Mouse (Mus musculus) heart, embryonic 12.5 days (tissue): ENCODE measurements around the gene Nuak1. TPM values are rescaled to one million over a fixed set of nuclear protein-coding genes. Genes with fewer than 3 reads are reported as not detected.

Source experiments
- ATAC-seq: fragments of 200-750 bp; cut with Nextera tagmentation; 2 replicates; pipeline ENCODE4 v1.8.0; 2017; ENCODE audit warnings: moderate TSS enrichment, moderate library complexity; ENCODE audit not compliant: insufficient number of reproducible peaks, low FRiP score
- H3K27ac ChIP-seq: fragments of 300-500 bp; sonication (generic); 2 replicates; pipeline ENCODE4 v1.5.1; 2016; ENCODE audit warnings: mild to moderate bottlenecking, moderate library complexity; ENCODE audit not compliant: poor library complexity, severe bottlenecking
- H3K27me3 ChIP-seq: fragments of 300-500 bp; sonication (generic); replicated peaks from 2 replicates; pipeline ENCODE4 v1.6.1; 2016; ENCODE audit warnings: mild to moderate bottlenecking, moderate library complexity
- H3K36me3 ChIP-seq: fragments of 300-500 bp; sonication (generic); 2 replicates; pipeline ENCODE4 v1.6.1; 2016; ENCODE audit warnings: mild to moderate bottlenecking, moderate library complexity
- H3K4me1 ChIP-seq: fragments of 300-500 bp; sonication (generic); replicated peaks from 2 replicates; pipeline ENCODE4 v1.6.1; 2016; ENCODE audit warnings: mild to moderate bottlenecking
- H3K4me2 ChIP-seq: fragments of 300-500 bp; sonication (generic); 2 replicates; pipeline ENCODE4 v1.6.1; 2016; ENCODE audit warnings: mild to moderate bottlenecking, moderate library complexity
- H3K4me3 ChIP-seq: fragments of 300-500 bp; sonication (generic); 2 replicates; pipeline ENCODE4 v1.5.1; 2016; ENCODE audit warnings: mild to moderate bottlenecking
- H3K9ac ChIP-seq: fragments of 300-500 bp; sonication (generic); 2 replicates; pipeline ENCODE4 v1.6.1; 2016; ENCODE audit warnings: mild to moderate bottlenecking, moderate library complexity
- H3K9me3 ChIP-seq: fragments of 300-500 bp; sonication (generic); replicated peaks from 2 replicates; pipeline ENCODE4 v1.6.1; 2016; ENCODE audit warnings: mild to moderate bottlenecking, moderate library complexity
- WGBS: fragments of 180-500 bp; shearing (Covaris S2); methylation state at CpG from one replicate; pipeline ENCODE4 v1.1.7; 2016; 5-methylcytosine and 5-hydroxymethylcytosine counted together
- polyA plus RNA-seq: library from polyadenylated mRNA; unstranded; fragments of >200 nt; fragmentation: Nextera tagmentation; extraction: Ambion mirVana; gene quantifications from 2 replicates; pipeline ENCODE4 v1.2.1, GENCODE M21; 2016

Gene Nuak1
- polyA plus RNA-seq, 1 experiment from 2014 or later, result 3.7 TPM

DNA sequence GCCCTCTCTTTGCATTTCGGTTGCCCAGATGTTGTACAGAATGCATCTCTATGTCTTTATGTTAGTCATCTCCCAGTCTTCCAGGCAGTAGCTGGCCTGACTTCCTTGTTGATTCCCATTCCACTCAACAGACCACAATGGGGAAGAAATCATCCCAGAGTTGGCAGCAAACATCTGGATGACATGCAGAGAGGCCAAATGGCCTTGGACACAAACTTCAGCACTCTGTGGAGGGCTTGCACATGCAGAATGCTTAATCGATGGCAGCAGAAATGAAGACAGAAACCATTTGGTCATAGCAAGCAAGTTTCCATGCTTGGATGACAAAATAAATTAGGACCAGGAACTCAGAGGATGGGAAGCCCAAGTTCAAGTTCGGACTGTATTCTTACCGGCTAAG, 79.4 kb downstream of the Nuak1 start:
- 87% methylated on average over 4 of the region's 4 CpGs for WGBS
- Histone ChIP-seq H3K4me1 (no peaks in the 10 kb centered on the region), H3K4me2 (no peak overlapping the region), H3K27me3 (no peaks in the 10 kb centered on the region), H3K27ac (no peak overlapping the region), H3K9me3 (no peaks in the 10 kb centered on the region), H3K9ac (no peak overlapping the region), H3K36me3 (no peaks in the 10 kb centered on the region), H3K4me3 (no peak overlapping the region)
- ATAC-seq, result no peak

DNA sequence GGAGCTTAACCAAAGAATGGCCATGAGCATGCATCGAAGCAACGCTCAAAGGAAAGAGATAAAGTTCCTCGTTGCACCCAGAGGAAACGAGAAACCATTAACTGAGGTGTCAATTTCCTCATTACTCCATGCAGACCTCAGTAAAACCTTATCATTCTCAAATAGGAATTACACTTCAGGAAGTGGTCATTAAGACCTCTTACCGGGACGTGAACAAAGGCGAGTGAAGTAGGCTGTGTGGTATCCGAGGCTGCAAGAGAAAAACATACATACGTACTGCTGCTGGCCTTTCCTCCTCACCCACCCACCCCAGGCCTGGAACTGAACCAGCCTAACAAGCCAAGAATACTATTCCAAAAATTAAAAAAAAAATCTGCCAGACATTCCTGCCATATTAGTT, 80.0 kb downstream of the Nuak1 start:
- 59% methylated on average over 9 of the region's 9 CpGs for WGBS
- Histone ChIP-seq H3K4me1 (no peaks in the 10 kb centered on the region), H3K9ac (no peak overlapping the region), H3K4me3 (no peak overlapping the region), H3K9me3 (no peaks in the 10 kb centered on the region), H3K27ac (no peak overlapping the region), H3K36me3 (no peaks in the 10 kb centered on the region), H3K27me3 (no peaks in the 10 kb centered on the region), H3K4me2 (no peak overlapping the region)
- no peak for ATAC-seq

DNA sequence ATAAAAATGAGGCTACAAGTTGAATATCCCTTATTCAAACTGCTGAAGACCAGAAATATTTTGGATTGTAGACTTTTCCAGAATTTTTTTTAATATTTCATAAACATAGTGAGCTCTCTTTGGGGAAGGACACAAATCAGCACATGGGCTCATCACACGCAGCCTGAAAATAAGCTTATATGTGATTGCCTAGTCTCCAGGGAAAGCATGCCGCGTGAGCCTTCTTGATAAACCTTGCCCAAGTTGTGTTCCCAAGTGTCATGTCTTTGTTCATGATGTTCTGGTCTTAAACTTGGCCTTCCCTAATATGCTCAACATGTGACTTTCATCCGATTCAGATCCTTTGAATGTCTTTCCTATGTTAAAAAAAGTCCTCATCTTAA, 81.7 kb downstream of the Nuak1 start:
- no peaks in the 10 kb centered on the region for H3K36me3 ChIP-seq
- H3K4me2 ChIP-seq, result no peak overlapping the region
- H3K4me1 ChIP-seq, result no peaks in the 10 kb centered on the region
- ATAC-seq, result no peak
- 88% methylated on average over 4 of the region's 4 CpGs for WGBS
- H3K27me3 ChIP-seq, result no peaks in the 10 kb centered on the region
- no peak overlapping the region for H3K4me3 ChIP-seq
- no peak overlapping the region for H3K9ac ChIP-seq
- H3K27ac ChIP-seq, result no peak overlapping the region
- H3K9me3 ChIP-seq, result no peaks in the 10 kb centered on the region

DNA sequence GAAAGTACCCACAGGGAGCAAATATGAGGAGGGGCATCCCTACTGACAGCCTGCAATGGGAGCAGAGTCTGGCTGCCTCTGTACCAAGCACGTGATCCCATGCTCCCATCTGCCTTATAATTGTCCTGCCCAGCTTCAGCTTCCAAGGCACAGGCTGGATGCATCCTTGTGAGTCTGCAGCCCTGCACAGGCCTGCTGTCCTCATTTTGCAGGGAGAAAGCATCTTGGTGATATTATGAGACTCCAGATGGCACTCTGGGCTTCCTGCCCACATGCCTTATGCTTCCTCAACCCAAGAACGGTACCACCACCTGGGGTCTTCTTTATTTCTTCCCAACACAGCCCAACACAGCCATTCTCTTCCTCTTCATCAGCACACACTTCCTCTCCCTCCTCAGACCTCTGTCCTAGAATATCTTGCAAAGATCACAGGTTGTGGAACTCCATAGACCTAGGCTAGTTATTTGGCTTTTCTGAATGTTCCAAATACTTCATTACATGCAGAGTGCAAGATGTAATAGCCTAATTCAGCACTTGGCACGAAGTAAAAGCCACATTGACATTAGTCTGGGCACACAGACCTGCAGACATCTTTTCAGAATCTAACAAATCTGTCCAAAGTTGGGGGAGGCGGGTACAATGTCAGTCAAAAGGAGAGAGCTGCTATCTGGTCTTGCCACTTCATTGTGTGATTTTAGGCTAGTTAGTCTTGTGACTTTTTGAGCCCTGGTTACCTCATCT, 82.2 kb downstream of the Nuak1 start:
- H3K9ac ChIP-seq, result no peak overlapping the region
- H3K4me1 ChIP-seq, result no peaks in the 10 kb centered on the region
- WGBS, result 70% methylated on average over 4 of the region's 4 CpGs
- H3K27me3 ChIP-seq, result no peaks in the 10 kb centered on the region
- no peaks in the 10 kb centered on the region for H3K36me3 ChIP-seq
- H3K4me3 ChIP-seq, result no peak overlapping the region
- no peak overlapping the region for H3K4me2 ChIP-seq
- ATAC-seq, result no peak
- no peak overlapping the region for H3K27ac ChIP-seq
- H3K9me3 ChIP-seq, result no peaks in the 10 kb centered on the region

DNA sequence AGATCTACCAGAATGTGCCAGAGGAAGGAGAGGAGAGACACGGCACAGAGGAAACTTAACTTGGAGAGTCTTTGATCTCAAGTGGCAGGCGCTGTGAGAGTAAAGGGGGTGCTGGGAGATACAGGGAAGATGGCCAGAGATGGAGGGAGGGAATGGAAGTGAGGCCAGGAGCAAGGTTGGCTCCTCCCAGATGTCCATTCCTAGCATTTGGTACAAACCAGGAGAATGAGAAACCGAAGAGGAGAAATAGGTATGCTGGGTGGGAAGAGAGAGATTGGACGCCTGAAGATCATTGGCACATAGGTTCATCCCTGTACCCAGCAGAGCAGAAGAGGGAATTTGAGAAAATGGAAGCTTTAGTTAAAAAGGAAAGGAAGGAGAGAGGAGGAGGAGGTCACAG, 82.8 kb downstream of the Nuak1 start:
- Histone ChIP-seq H3K4me1 (no peaks in the 10 kb centered on the region), H3K27me3 (no peaks in the 10 kb centered on the region), H3K27ac (no peak overlapping the region), H3K4me2 (no peak overlapping the region), H3K36me3 (no peaks in the 10 kb centered on the region), H3K4me3 (no peak overlapping the region), H3K9ac (no peak overlapping the region), H3K9me3 (no peaks in the 10 kb centered on the region)
- no peak for ATAC-seq
- WGBS, result 56% methylated on average over 4 of the region's 4 CpGs

DNA sequence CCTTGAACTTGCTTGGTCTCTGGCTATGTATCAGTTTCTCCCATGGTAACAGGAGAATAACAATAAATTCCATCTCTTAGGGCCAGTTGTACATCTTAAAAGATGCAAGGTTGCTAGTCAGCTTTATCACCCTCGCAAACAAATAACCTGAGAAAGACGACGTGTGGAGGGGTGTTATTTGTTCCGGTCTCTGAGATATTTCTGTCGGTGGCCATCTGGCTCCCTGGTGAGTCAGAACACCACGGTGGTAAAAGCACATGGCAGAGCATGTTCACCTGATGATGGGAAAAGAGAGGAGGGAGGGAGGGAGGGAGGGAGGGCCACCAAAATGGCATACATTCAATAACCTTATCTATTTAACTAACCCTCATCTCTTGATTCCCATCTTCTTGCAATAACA, 86.1 kb downstream of the Nuak1 start:
- Histone ChIP-seq H3K27ac (no peak overlapping the region), H3K9ac (no peak overlapping the region), H3K4me2 (no peak overlapping the region), H3K4me3 (no peak overlapping the region), H3K27me3 (no peaks in the 10 kb centered on the region), H3K9me3 (no peaks in the 10 kb centered on the region), H3K36me3 (no peaks in the 10 kb centered on the region), H3K4me1 (no peaks in the 10 kb centered on the region)
- no peak for ATAC-seq
- WGBS, result 52% methylated on average over 6 of the region's 6 CpGs

DNA sequence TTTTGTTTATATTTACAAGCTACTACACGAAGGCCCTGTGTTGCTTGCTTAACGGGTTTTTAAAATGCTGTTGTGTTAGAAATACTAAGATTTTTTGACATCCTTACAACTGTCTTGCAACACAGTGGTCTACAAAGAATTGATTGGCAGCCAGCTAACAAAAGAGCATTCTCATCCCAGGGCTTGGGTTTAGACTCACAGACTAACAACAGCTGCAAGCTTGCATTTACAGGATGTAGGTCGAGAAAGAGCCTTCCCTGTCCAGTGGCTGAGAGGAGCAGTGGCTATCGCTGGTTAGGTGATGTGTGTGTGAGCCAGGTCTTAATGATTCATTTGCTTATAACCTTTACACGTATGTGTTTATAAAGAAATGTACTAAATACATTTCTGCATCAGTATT, 94.7 kb downstream of the Nuak1 start:
- no peak overlapping the region for H3K27ac ChIP-seq
- 65% methylated on average over 5 of the region's 5 CpGs for WGBS

DNA sequence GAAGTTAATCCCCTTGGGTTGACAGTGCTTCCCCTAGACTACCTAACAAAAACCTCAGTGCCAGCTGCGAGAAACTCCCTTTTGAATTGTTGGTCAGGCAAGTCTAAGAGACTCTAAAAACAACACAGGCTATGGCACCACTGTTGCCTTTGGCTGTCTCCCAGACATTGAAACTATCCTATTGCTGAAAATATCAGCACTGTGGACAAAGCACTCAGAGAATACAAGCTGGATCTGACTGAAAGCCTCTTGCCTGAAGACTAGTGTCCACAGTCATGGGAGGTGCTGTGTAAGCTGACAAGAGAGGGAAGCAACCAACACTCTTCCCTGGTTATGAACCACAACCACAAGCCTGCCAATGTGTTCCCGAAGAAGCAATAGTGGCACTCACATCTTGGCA, 96.9 kb downstream of the Nuak1 start:
- H3K36me3 ChIP-seq, result no peaks in the 10 kb centered on the region
- no peak for ATAC-seq
- H3K27ac ChIP-seq, result no peak overlapping the region
- H3K9me3 ChIP-seq, result no peaks in the 10 kb centered on the region
- H3K4me1 ChIP-seq, result peaks cover 19% of the 10 kb centered on the region
- H3K4me2 ChIP-seq, result no peak overlapping the region
- H3K9ac ChIP-seq, result no peak overlapping the region
- H3K27me3 ChIP-seq, result no peaks in the 10 kb centered on the region
- no peak overlapping the region for H3K4me3 ChIP-seq
- WGBS, result 66% methylated on average over 2 of the region's 2 CpGs

More for the DNA sequence above, 94.7 kb downstream of the Nuak1 start:
- no peak overlapping the region for H3K4me2 ChIP-seq
- no peak for ATAC-seq
- peaks cover 14% of the 10 kb centered on the region for H3K4me1 ChIP-seq
- H3K9me3 ChIP-seq, result no peaks in the 10 kb centered on the region
- no peak overlapping the region for H3K9ac ChIP-seq
- H3K27me3 ChIP-seq, result no peaks in the 10 kb centered on the region
- H3K36me3 ChIP-seq, result no peaks in the 10 kb centered on the region
- no peak overlapping the region for H3K4me3 ChIP-seq

DNA sequence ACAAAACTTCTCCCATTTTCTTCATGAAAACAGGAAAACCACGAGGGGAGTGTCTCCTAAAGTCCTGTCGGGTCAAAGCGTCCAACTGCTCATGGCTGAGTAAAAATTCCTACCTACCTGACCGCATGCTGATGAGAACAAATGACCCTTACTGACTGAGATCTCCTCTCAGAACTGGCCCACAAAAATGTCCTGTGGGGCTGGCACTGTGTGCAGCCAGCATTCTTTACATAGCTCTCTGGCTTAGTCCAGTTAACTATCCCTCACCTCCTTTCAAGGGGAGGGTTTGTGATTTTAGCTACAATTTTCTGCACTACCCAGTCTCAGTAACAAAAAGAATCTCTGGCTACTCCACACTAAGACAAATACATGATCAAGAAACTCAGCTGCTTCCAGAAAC, 100.9 kb downstream of the Nuak1 start:
- Histone ChIP-seq H3K9me3 (no peaks in the 10 kb centered on the region), H3K36me3 (no peaks in the 10 kb centered on the region), H3K4me1 (0 out of 2 replicates have a peak, but pooled peaks cover 5% of the 10 kb centered on the region), H3K27ac (no peak overlapping the region), H3K4me2 (no peak overlapping the region), H3K27me3 (no peaks in the 10 kb centered on the region), H3K4me3 (no peak overlapping the region), H3K9ac (no peak overlapping the region)
- no peak for ATAC-seq
- WGBS, result 57% methylated on average over 4 of the region's 4 CpGs

DNA sequence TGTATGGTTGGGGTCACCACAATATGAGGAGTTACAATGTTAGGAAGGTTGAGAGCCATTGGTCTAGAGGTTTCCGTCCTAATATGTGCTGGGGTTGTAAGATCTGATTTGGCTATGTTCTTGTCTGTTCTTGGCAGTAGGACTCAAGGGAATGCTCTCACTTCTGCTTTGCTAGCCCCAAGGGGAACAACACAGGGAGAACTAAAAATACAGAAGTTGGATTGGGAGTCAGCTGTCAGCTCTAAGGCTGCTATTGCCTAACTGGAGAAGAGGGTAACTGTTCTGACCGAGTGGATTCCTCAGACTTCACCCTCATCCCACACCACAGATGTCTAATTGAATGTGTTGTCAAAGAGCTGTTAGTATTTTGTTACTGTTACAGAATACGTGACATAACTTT, 101.6 kb downstream of the Nuak1 start:
- Histone ChIP-seq H3K9ac (no peak overlapping the region), H3K36me3 (no peaks in the 10 kb centered on the region), H3K27me3 (no peaks in the 10 kb centered on the region), H3K9me3 (no peaks in the 10 kb centered on the region), H3K4me1 (0 out of 2 replicates have a peak, but pooled peaks cover 5% of the 10 kb centered on the region), H3K4me3 (no peak overlapping the region), H3K27ac (no peak overlapping the region), H3K4me2 (no peak overlapping the region)
- 75% methylated on average over 3 of the region's 3 CpGs for WGBS
- ATAC-seq, result no peak

DNA sequence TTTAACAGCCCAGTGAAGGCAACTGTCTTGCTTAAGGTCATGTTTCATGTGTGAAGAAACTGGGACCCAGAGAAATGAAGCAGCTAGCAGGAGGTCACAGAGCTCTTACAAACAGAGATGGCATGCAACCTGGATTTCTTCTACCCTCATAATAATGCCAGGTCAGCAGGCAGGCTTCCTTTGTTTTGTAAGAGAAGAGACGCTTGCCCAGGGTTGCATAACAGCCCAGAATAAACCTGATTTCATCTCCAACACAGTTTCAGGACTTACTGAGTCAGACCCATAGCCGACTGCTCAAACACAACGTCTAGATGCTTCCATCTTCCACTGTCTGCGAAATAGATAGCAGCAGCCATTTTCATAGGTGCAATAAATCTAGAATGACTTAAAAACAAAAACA, 105.0 kb downstream of the Nuak1 start:
- Histone ChIP-seq H3K9me3 (no peaks in the 10 kb centered on the region; the same call in 1 of the 2 replicates), H3K4me2 (no peak overlapping the region), H3K27me3 (no peaks in the 10 kb centered on the region), H3K4me3 (no peak overlapping the region), H3K36me3 (no peaks in the 10 kb centered on the region), H3K27ac (no peak overlapping the region), H3K9ac (no peak overlapping the region), H3K4me1 (0 out of 2 replicates have a peak, but pooled peaks cover 5% of the 10 kb centered on the region)
- ATAC-seq, result no peak
- 81% methylated on average over 4 of the region's 4 CpGs for WGBS

DNA sequence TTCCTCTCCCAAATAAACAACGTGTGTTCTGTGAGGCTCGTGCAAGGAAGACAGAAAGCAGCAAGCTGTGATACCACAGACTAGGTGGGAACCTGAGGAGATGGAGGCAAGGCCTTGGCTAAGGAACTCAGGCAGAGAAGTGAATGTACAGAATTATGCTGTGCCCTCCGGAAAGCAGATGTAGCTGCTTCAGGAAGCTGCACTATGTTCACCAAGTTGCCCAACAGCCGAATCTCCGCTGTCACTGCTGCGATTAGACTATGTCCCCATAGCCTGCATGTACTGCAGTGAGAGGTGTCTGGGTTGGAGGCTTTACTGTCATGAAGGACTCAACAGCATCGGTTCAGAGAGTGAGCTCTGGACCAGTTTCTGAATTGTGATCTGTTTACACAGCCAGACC, 110.6 kb downstream of the Nuak1 start:
- WGBS, result 80% methylated on average over 7 of the region's 7 CpGs
- H3K27me3 ChIP-seq, result no peaks in the 10 kb centered on the region
- ATAC-seq, result no peak

More for the DNA sequence above, 110.6 kb downstream of the Nuak1 start:
- Histone ChIP-seq H3K27ac (no peak overlapping the region), H3K9ac (no peak overlapping the region), H3K4me1 (no peaks in the 10 kb centered on the region), H3K4me3 (no peak overlapping the region), H3K36me3 (no peaks in the 10 kb centered on the region), H3K4me2 (no peak overlapping the region), H3K9me3 (no peaks in the 10 kb centered on the region; the same call in 1 of the 2 replicates)
